Mouse (Mus musculus) G1E (cell line): Measurements from ENCODE around the gene Mien1. TPM values are rescaled to one million over a fixed set of nuclear protein-coding genes. Genes with fewer than 3 reads are reported as not detected.

Source experiments
- ATAC-seq: 2 replicates; pipeline ENCODE4 v1.8.0; 2016; ENCODE audit warnings: mild to moderate bottlenecking; ENCODE audit not compliant: insufficient number of reproducible peaks, poor library complexity, low FRiP score, severe bottlenecking; ENCODE audit errors: extremely low read depth
- DNase-seq: peaks from one replicate; pipeline ENCODE4 v3.0.0; 2012; ENCODE audit warnings: low spot score
- H3K27me3 ChIP-seq: 2 replicates; pipeline ENCODE4 v1.6.1; 2012; ENCODE audit warnings: mild to moderate bottlenecking, low read length, inconsistent platforms; ENCODE audit not compliant: insufficient read depth
- H3K36me3 ChIP-seq: replicated peaks from 2 replicates; pipeline ENCODE3; 2012; ENCODE audit warnings: mild to moderate bottlenecking, inconsistent platforms
- H3K4me1 ChIP-seq: 2 replicates; pipeline ENCODE4 v1.6.1; 2012; ENCODE audit warnings: low read depth, low read length, inconsistent platforms, mixed read lengths; ENCODE audit not compliant: insufficient read depth
- H3K4me3 ChIP-seq: 2 replicates; pipeline ENCODE4 v1.5.1; 2012; ENCODE audit warnings: low read depth, mild to moderate bottlenecking, inconsistent platforms, low read length, moderate library complexity, mixed read lengths
- H3K9me3 ChIP-seq: replicated peaks from 2 replicates; pipeline ENCODE4 v1.6.1; 2012; ENCODE audit warnings: inconsistent platforms
- CTCF ChIP-seq: IDR thresholded peaks from 2 replicates; pipeline ENCODE4 v1.5.1; 2012; ENCODE audit warnings: low read depth, low read length, inconsistent platforms, mixed read lengths
- GATA1 ChIP-seq: IDR thresholded peaks from 2 replicates; pipeline ENCODE4 v1.6.1; 2012; ENCODE audit warnings: borderline replicate concordance, low read length, inconsistent platforms, mixed read lengths
- GATA2 ChIP-seq: IDR thresholded peaks from 2 replicates; pipeline ENCODE4 v1.6.1; 2012; ENCODE audit warnings: low read depth, low read length, inconsistent platforms, borderline replicate concordance
- POLR2AphosphoS5 ChIP-seq: IDR thresholded peaks from 2 replicates; pipeline ENCODE4 v1.6.1; 2012; ENCODE audit warnings: low read depth, low read length, inconsistent platforms; ENCODE audit not compliant: insufficient replicate concordance
- TAL1 ChIP-seq: conservative IDR thresholded peaks from 2 replicates; pipeline ENCODE4 v1.6.1; 2012; ENCODE audit warnings: low read depth, low read length, inconsistent platforms, mixed read lengths
- polyA plus RNA-seq: library from polyadenylated mRNA; stranded (reverse); fragments of >175 nt; gene quantifications from 2 replicates; pipeline ENCODE4 v1.2.3, GENCODE M21; 2012
- total RNA-seq, 2 experiments: library from RNA; stranded (forward) in 1 of 2; stranded (reverse) in 1 of 2; fragments of 200-1000 nt in 1 of 2; fragments of >200 nt in 1 of 2; fragmentation: Nextera tagmentation in 1 of 2; gene quantifications; 2 replicates each; pipeline ENCODE4 v1.2.3; 2014 to 2017

The Mien1 gene
- total and polyA plus RNA-seq, 3 experiments = 27.2 to 63.9 (median 45.5) TPM

- Histone ChIP-seq H3K4me3 (peak overlapping the region; percentile 80), H3K9me3 (no peaks in the 10 kb centered on the region; the same call in 1 of the 2 replicates), H3K36me3 (no peaks in the 10 kb centered on the region), H3K27me3 (peaks cover 52% of the 10 kb centered on the region), H3K4me1 (peaks cover 26% of the 10 kb centered on the region)
- 0 out of 2 replicates have a peak, but pooled peaks have one; percentile 30 for TF ChIP-seq CTCF
- TF ChIP-seq POLR2AphosphoS5 = no peak
- peak; percentile 48 for ATAC-seq
- DNase-seq = peak; percentile 94
Measured at GRCm38 (mm10) chr11:98457367-98458120, 18.8 kb upstream of the Mien1 start.

DNA sequence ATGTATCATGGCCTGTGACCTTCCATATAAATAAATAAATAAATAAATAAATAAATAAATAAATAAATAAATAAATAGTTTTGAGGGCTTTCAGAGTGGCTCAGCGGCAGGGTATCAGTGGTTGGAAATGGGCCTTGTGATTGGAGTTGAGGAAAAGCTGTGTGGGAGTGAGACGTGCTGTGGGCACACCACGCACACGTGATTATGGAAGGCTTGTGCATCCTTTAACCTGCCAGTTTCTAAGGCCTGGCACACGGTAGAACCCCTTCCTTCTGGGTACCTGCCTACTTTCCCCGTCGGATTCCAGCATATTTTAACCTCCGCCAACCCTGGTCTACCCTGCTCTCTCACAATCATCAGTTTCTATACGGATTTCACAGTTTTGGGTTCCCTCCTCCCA lies 18.2 kb upstream of the Mien1 start:
- peak overlapping the region; percentile 80 for H3K4me3 ChIP-seq
- H3K36me3 ChIP-seq = no peaks in the 10 kb centered on the region
- ATAC-seq = no peak
- H3K4me1 ChIP-seq = peaks cover 26% of the 10 kb centered on the region
- H3K27me3 ChIP-seq = peaks cover 56% of the 10 kb centered on the region
- peak; percentile 22 for DNase-seq
- no peaks in the 10 kb centered on the region; the same call in 1 of the 2 replicates for H3K9me3 ChIP-seq
- TF ChIP-seq TAL1 (no peak), POLR2AphosphoS5 (no peak), GATA1 (no peak), GATA2 (no peak), CTCF (no peak)

GRCm38 (mm10) chr11:98456545-98456944 lies 17.8 kb upstream of the Mien1 start:
- peaks cover 59% of the 10 kb centered on the region for H3K27me3 ChIP-seq

DNA sequence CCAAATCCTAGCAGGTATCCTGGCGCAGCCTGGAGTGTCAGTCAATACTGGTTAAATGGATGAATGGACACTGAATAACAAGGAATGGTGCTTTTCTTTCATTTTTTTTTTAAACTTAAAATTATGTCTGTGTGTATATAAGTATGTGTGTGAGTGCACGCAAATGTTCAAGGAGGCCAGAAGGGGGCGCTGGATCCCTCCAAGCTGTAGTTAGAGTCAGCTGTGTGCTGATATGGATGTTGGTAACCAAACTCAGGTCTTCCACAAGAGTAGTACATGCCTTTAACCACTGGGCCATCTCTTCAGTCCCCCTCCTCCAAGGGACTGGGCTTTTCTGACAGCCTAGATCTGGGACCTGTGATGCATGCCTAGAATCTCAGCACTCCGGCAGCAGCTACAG lies 16.7 kb upstream of the Mien1 start:
- Histone ChIP-seq H3K9me3 (no peaks in the 10 kb centered on the region; the same call in 1 of the 2 replicates), H3K4me1 (peaks cover 26% of the 10 kb centered on the region), H3K4me3 (no peak overlapping the region), H3K36me3 (no peaks in the 10 kb centered on the region), H3K27me3 (peaks cover 66% of the 10 kb centered on the region)
- no peak for DNase-seq
- ATAC-seq = no peak
- TF ChIP-seq GATA1 (no peak), POLR2AphosphoS5 (no peak), GATA2 (no peak), CTCF (no peak), TAL1 (no peak)

More at GRCm38 (mm10) chr11:98456545-98456944, 17.8 kb upstream of the Mien1 start:
- H3K36me3 ChIP-seq = no peaks in the 10 kb centered on the region
- H3K4me3 ChIP-seq = no peak overlapping the region; the same call in 1 of the 2 replicates
- DNase-seq = no peak
- no peaks in the 10 kb centered on the region; the same call in 1 of the 2 replicates for H3K9me3 ChIP-seq
- peaks cover 26% of the 10 kb centered on the region for H3K4me1 ChIP-seq
- TF ChIP-seq GATA2 (no peak), TAL1 (no peak), CTCF (no peak), POLR2AphosphoS5 (no peak), GATA1 (no peak)
- no peak for ATAC-seq

GRCm38 (mm10) chr11:98449921-98450771 lies 11.4 kb upstream of the Mien1 start:
- no peak overlapping the region for H3K4me3 ChIP-seq
- H3K4me1 ChIP-seq = peaks cover 9% of the 10 kb centered on the region
- H3K27me3 ChIP-seq = peaks cover 84% of the 10 kb centered on the region
- TF ChIP-seq GATA1 = no peak
- TF ChIP-seq CTCF = no peak
- TF ChIP-seq POLR2AphosphoS5 = no peak
- TF ChIP-seq TAL1 = no peak
- TF ChIP-seq GATA2 = no peak
- no peak for DNase-seq
- no peaks in the 10 kb centered on the region for H3K36me3 ChIP-seq
- no peaks in the 10 kb centered on the region for H3K9me3 ChIP-seq
- no peak for ATAC-seq

DNA sequence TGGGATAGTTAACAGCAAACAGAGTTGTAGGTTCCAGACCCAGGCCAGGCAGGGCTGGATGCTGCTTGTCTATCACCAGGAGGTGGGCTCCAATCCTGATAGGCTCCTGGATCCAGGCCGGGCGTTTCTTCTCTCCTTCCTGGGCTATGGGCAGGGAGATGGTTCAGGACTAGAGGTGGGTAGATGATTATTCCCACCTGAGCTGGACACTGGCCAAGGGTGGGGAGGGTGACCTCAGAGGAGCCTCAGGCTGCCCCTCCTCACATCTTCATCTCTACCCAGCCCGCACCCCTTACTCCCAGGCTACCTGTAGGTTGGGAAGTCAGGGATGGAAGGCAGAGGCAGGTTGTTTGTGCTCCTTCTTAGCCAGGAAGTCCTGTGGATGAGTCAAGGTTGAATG lies 10.6 kb upstream of the Mien1 start:
- H3K4me3 ChIP-seq = no peak overlapping the region
- peaks cover 9% of the 10 kb centered on the region for H3K4me1 ChIP-seq
- H3K36me3 ChIP-seq = no peaks in the 10 kb centered on the region
- no peaks in the 10 kb centered on the region for H3K9me3 ChIP-seq
- DNase-seq (no peak), ATAC-seq (no peak)
- H3K27me3 ChIP-seq = peaks cover 83% of the 10 kb centered on the region
- no peak for TF ChIP-seq TAL1
